In the genomic region with DNA sequence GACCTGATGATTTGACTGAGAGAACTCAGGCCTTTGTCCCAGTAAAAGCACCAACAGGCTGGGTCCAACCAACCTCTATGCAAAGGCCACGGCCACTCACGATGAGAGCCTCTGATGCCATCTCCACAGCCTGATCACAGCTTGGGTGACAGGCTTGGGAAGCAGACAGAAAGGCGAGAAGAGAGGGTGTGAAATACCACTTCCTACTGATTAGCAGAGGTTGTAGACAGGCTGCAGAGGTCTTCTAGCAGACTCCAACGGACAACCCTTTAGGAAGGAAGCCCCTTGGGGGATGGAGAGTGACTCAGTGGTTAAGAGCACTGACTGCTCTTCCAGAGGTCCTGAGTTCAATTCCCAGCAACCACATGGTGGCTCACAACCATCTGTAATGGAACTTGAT, we compare ENCODE assay signal across 9 mouse cellular contexts. TPM values are rescaled to one million over a fixed set of nuclear protein-coding genes. Genes with fewer than 3 reads are reported as not detected.
A peak's percentile ranks its signal among the peaks of the same experiment; 100 is the strongest.
DNase-seq lines count a peak whose midpoint lies in the region; ATAC-seq and TF ChIP-seq lines count a peak whose summit lies in the region.
"Had no signal": no experiment of that assay in that cellular context is flagged by ENCODE, and none has a peak within 500 bp of the region (broad histone marks: within the 10 kb centered on the region; RNA-seq: fewer than 3 reads in every experiment).

No protein-coding gene starts in this region.

- H3K4me2 ChIP-seq in limb, embryonic 12.5 days: no peak overlapping the region
- H3K4me2 ChIP-seq: neural tube, embryonic 12.5 days had no signal

- H3K27ac ChIP-seq in kidney, adult 2 months (ENCODE audit: insufficient read depth, low read depth, low read length): peak overlapping the region; percentile 69
- H3K27ac ChIP-seq in limb, embryonic 12.5 days: peak overlapping the region; percentile 97

- H3K4me3 ChIP-seq in kidney, adult 2 months (ENCODE audit: insufficient read depth, low read depth, low read length): no peak overlapping the region
- H3K4me3 ChIP-seq in limb, embryonic 12.5 days (replicated peaks): no peak overlapping the region
- H3K4me3 ChIP-seq: neural tube, embryonic 12.5 days had no signal

- H3K9ac ChIP-seq in limb, embryonic 12.5 days (replicated peaks): no peak overlapping the region
- H3K9ac ChIP-seq: neural tube, embryonic 12.5 days had no signal

- no peaks in the 10 kb centered on the region for H3K27me3 ChIP-seq in kidney, adult 2 months (replicated peaks; ENCODE audit: control insufficient read depth, insufficient read depth, low read length)
- no peaks in the 10 kb centered on the region for H3K27me3 ChIP-seq in limb, embryonic 12.5 days
- H3K27me3 ChIP-seq: neural tube, embryonic 12.5 days had no signal

- H3K9me3 ChIP-seq in limb, embryonic 12.5 days: no peaks in the 10 kb centered on the region
- H3K9me3 ChIP-seq: neural tube, embryonic 12.5 days had no signal

- H3K36me3 ChIP-seq in kidney, adult 2 months (ENCODE audit: control insufficient read depth, insufficient read depth, low read length): no peaks in the 10 kb centered on the region
- H3K36me3 ChIP-seq in limb, embryonic 12.5 days: peaks cover 64% of the 10 kb centered on the region

- H3K4me1 ChIP-seq in kidney, adult 2 months (ENCODE audit: control insufficient read depth, insufficient read depth, low read length): peaks cover 51% of the 10 kb centered on the region
- peaks cover 50% of the 10 kb centered on the region for H3K4me1 ChIP-seq in limb, embryonic 12.5 days (replicated peaks)

- TF ChIP-seq CTCF in kidney, adult 2 months (conservative IDR thresholded peaks at IDR 0.05; ENCODE audit: insufficient read depth, insufficient read length, low read depth, low read length): no peak

- no peak for DNase-seq in kidney, adult 2 months
- no peak for DNase-seq in kidney, adult 8-10 months
- DNase-seq in 416B (ENCODE audit: low read depth) (peak; percentile 95), NIH3T3 (ENCODE audit: low read depth) (peak; percentile 43)
- DNase-seq in retina, postnatal 1 day: no peak
- DNase-seq in cerebellum, adult 9-10 months: no peak
- DNase-seq in cerebellum, adult 9-11 months: no peak

- ATAC-seq in limb, embryonic 12.5 days (ENCODE audit: insufficient number of reproducible peaks, insufficient read depth, low FRiP score, low TSS enrichment, low read depth): no peak

- TF ChIP-seq POLR2A in kidney, adult 2 months (IDR thresholded peaks at IDR 0.05; ENCODE audit: low read depth, low read length): no peak

- 36% methylated on average over 4 of the region's 4 CpGs for WGBS in kidney, adult 2 months
- WGBS in limb, embryonic 12.5 days: 48% methylated on average over 4 of the region's 4 CpGs

RNA-seq across cellular contexts. Expression of a gene that starts 40.8 kb away (rescaled TPM):
- 57.7 and 64.1 TPM in 2 replicates for polyA plus RNA-seq in kidney, adult 2 months (2012; rRNA removed)
- polyA plus RNA-seq in limb, embryonic 12.5 days (2016; fragmentation: Nextera tagmentation; extraction: Ambion mirVana): 40.0 and 43.1 TPM in 2 replicates

RNA-seq across cellular contexts. Expression of a gene that starts 44.4 kb away (rescaled TPM):
- 0.03 and 0.06 TPM in 2 replicates for polyA plus RNA-seq in kidney, adult 2 months (2012; rRNA removed)
- polyA plus RNA-seq in limb, embryonic 12.5 days (2016; fragmentation: Nextera tagmentation; extraction: Ambion mirVana): 0.15 and 0.23 TPM in 2 replicates

Comparison
In these comparisons a context has a peak if more than half of its experiments do, and no peak if none do; other contexts are left out.
1. DNase-seq: peak in 416B (single experiment) and NIH3T3 (single experiment); none in kidney, adult 2 months (single experiment), kidney, adult 8-10 months (0 of 2), retina, postnatal 1 day (single experiment), cerebellum, adult 9-10 months (single experiment) and cerebellum, adult 9-11 months (single experiment).